Mouse (Mus musculus) thymus, adult 2 months (tissue): Measurements from ENCODE around the gene Mydgf.

Experiments used
- CTCF ChIP-seq: fragments of 200-500 bp; IDR thresholded peaks from 2 replicates; pipeline ENCODE4 v1.5.1; 2012; ENCODE audit warnings: mild to moderate bottlenecking, control low read depth, low read length, moderate library complexity, borderline replicate concordance; ENCODE audit not compliant: control insufficient read depth, poor library complexity, insufficient read depth; ENCODE audit errors: extremely low read depth
- POLR2A ChIP-seq: fragments of 200-500 bp; IDR thresholded peaks from 2 replicates; pipeline ENCODE4 v1.6.1; 2012; ENCODE audit warnings: mild to moderate bottlenecking, low read length, control low read depth, moderate library complexity; ENCODE audit not compliant: control insufficient read depth, poor library complexity, insufficient read depth; ENCODE audit errors: extremely low read depth

DNA sequence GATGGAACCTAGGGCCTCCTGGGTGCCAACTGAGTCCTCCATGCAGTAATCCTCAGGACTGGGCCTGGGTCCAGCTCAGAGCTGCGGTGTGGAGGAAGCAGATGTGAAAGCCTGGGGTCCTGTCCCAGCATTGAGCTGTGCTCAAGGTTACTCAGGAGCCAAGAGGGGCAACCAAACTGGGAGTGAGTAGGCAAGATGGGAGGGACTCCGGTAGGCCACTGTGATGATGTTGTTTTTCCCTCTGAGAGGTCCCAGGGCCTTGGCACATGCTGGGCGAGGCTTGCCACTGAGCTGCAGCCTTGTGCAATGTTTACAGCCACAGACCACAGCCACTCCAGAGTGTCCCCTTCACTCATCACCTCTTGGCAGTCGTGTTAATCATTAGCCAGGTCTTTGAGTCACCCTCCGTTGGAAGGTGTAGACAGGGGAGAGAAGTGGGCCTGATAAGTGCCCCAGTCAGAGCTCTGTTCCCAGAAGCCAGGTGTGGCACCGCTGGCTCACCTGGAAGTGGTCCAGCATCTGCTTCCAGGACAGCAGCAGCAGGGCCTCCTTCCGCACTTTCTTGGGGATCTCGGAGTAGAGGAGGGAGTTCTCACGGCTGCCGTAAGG lies 22.7 kb upstream of the Mydgf start:
- TF ChIP-seq CTCF = no peak
- TF ChIP-seq POLR2A = no peak
